Mouse (Mus musculus): ENCODE measurements around the gene C4bp. TPM values are rescaled to one million over a fixed set of nuclear protein-coding genes. Genes with fewer than 3 reads are reported as not detected.

Gene C4bp
- polyA plus RNA-seq (2012; rRNA removed; ENCODE audit: low replicate concordance) = 0.13 and 0.14 TPM in 2 replicates

GRCm38 (mm10) chr1:130661454-130661853, at the start of gene C4bp:
Gene C4bp (minus strand): TSS chr1:130661632.

GRCm38 (mm10) chr1:130629521-130629920, 31.9 kb downstream of the C4bp start, which contains the start of gene Zp3r:
Gene Zp3r (minus strand): TSS chr1:130629621.

Other genes starting within 250 kb of the C4bp start
- gene Cd55b, start 238.6 kb downstream of the C4bp start, polyA plus RNA-seq (2012; rRNA removed; ENCODE audit: low replicate concordance) = 0.14 and 0.41 TPM in 2 replicates
- gene Cd55, start 198.9 kb downstream of the C4bp start, polyA plus RNA-seq (2012; rRNA removed; ENCODE audit: low replicate concordance) = 7.5 and 18.8 TPM in 2 replicates
- not detected in 2 replicates for gene Zp3r, start 32.0 kb downstream of the C4bp start, polyA plus RNA-seq (2012; rRNA removed; ENCODE audit: low replicate concordance)
- not detected in 2 replicates for gene Gm29427, start 54.2 kb upstream of the C4bp start, polyA plus RNA-seq (2012; rRNA removed; ENCODE audit: low replicate concordance)
- gene Yod1, start 55.7 kb upstream of the C4bp start, polyA plus RNA-seq (2012; rRNA removed; ENCODE audit: low replicate concordance) = 0.64 and 0.68 TPM in 2 replicates
- gene Pfkfb2, start 67.6 kb upstream of the C4bp start, polyA plus RNA-seq (2012; rRNA removed; ENCODE audit: low replicate concordance) = 3.2 and 4.8 TPM in 2 replicates
- gene AA986860, start 70.3 kb upstream of the C4bp start, polyA plus RNA-seq (2012; rRNA removed; ENCODE audit: low replicate concordance) = 13.2 and 28.1 TPM in 2 replicates
- gene Fcamr, start 139.3 kb upstream of the C4bp start, polyA plus RNA-seq (2012; rRNA removed; ENCODE audit: low replicate concordance) = 0.34 and 0.70 TPM in 2 replicates
- 486 and 1,079 TPM in 2 replicates for gene Pigr, start 165.1 kb upstream of the C4bp start, polyA plus RNA-seq (2012; rRNA removed; ENCODE audit: low replicate concordance)
- gene Fcmr, start 204.0 kb upstream of the C4bp start, polyA plus RNA-seq (2012; rRNA removed; ENCODE audit: low replicate concordance) = 24.0 TPM in 1 of 2 replicates, not detected in the other
- not detected in 2 replicates for gene Il24, start 225.8 kb upstream of the C4bp start, polyA plus RNA-seq (2012; rRNA removed; ENCODE audit: low replicate concordance)
- gene Il20, start 249.8 kb upstream of the C4bp start, polyA plus RNA-seq (2012; rRNA removed; ENCODE audit: low replicate concordance) = not detected in 2 replicates

Data from duodenum, adult 2 months (tissue).